Mouse (Mus musculus) adrenal gland, postnatal 4 days (tissue): ENCODE measurements around the gene Heatr6. TPM values are rescaled to one million over a fixed set of nuclear protein-coding genes. Genes with fewer than 3 reads are reported as not detected.

ENCODE experiments used
- DNase-seq, 2 experiments: peaks; one replicate each; pipeline ENCODE4 v3.0.0; 2021 to 2022; ENCODE audit warnings: low spot score in 2 of 2, mixed read lengths in 2 of 2
- long read RNA-seq, 2 experiments: library from polyadenylated mRNA; stranded (forward); transcript quantifications; one replicate each; pipeline ENCODE4 v2.0.0; 2021
- total RNA-seq, 2 experiments: library from RNA; stranded (reverse); gene quantifications; 2 replicates each; pipeline ENCODE4 v1.2.3; 2021

Heatr6 gene
- total RNA-seq = 10 to 100 TPM; 18.2 to 20.7 TPM
- long read RNA-seq, experiment 1, full-length matches to known transcripts = 1 of 5 reads
- long read RNA-seq, experiment 1, partial matches to known transcripts = 1 of 5 reads
- long read RNA-seq, experiment 1, other reads (novel, unspliced or antisense) = 3 of 5 reads
- long read RNA-seq, experiment 2, full-length matches to known transcripts = 10 of 23 reads
- long read RNA-seq, experiment 2, partial matches to known transcripts = 10 of 23 reads
- long read RNA-seq, experiment 2, other reads (novel, unspliced or antisense) = 3 of 23 reads

GRCm38 (mm10) chr11:83753581-83754181, at the start of gene Heatr6:
Gene Heatr6 (plus strand): TSS chr11:83753696.
- DNase-seq = peak; percentile 80 to 86

GRCm38 (mm10) chr11:83703705-83704104, 49.8 kb upstream of the Heatr6 start, which contains the start of gene Wfdc17:
Gene Wfdc17 (plus strand): TSS chr11:83703991.
- no peak for DNase-seq

- no peak for DNase-seq
These were observed 44.8 kb upstream of the Heatr6 start, which contains the start of gene Wfdc18 for GRCm38 (mm10) chr11:83708715-83709114. Gene Wfdc18 (plus strand): TSS chr11:83709015.

GRCm38 (mm10) chr11:83709683-83710082, 43.8 kb upstream of the Heatr6 start:
- no peak for DNase-seq

GRCm38 (mm10) chr11:83712671-83713070, 40.8 kb upstream of the Heatr6 start:
- DNase-seq = no peak

GRCm38 (mm10) chr11:83713925-83714324, 39.6 kb upstream of the Heatr6 start:
- no peak for DNase-seq

GRCm38 (mm10) chr11:83717042-83717665, 36.3 kb upstream of the Heatr6 start:
- DNase-seq = no peak

GRCm38 (mm10) chr11:83720766-83721165, 32.7 kb upstream of the Heatr6 start:
- no peak for DNase-seq

GRCm38 (mm10) chr11:83728757-83729432, 24.6 kb upstream of the Heatr6 start:
- no peak for DNase-seq

GRCm38 (mm10) chr11:83731116-83731515, 22.4 kb upstream of the Heatr6 start:
- no peak for DNase-seq

- no peak for DNase-seq
These were observed 20.3 kb upstream of the Heatr6 start for GRCm38 (mm10) chr11:83733071-83733640.

GRCm38 (mm10) chr11:83734215-83734614, 19.3 kb upstream of the Heatr6 start:
- no peak for DNase-seq

- DNase-seq = no peak
These were observed 17.6 kb upstream of the Heatr6 start for GRCm38 (mm10) chr11:83735881-83736280.

GRCm38 (mm10) chr11:83737109-83737558, 16.4 kb upstream of the Heatr6 start:
- no peak for DNase-seq

GRCm38 (mm10) chr11:83739241-83739640, 14.3 kb upstream of the Heatr6 start:
- DNase-seq = peak; percentile 8 to 56

- DNase-seq = no peak
These were observed 13.0 kb upstream of the Heatr6 start for GRCm38 (mm10) chr11:83740443-83740991.

GRCm38 (mm10) chr11:83741841-83742240, 11.7 kb upstream of the Heatr6 start:
- DNase-seq = no peak

- DNase-seq = no peak
These were observed 10.7 kb upstream of the Heatr6 start for GRCm38 (mm10) chr11:83742731-83743355.

- DNase-seq = no peak
These were observed 10.0 kb upstream of the Heatr6 start for GRCm38 (mm10) chr11:83743525-83743924.

- no peak for DNase-seq
These were observed 7.3 kb upstream of the Heatr6 start for GRCm38 (mm10) chr11:83746152-83746551.
